Mouse (Mus musculus) megakaryocyte, embryonic 14.5 days (primary cell): Measurements from ENCODE around the gene Pacrg.

Experiments used
- FLI1 ChIP-seq: IDR thresholded peaks from 2 replicates; pipeline ENCODE4 v1.6.1; 2012; ENCODE audit warnings: low read length, inconsistent platforms, mixed read lengths
- GATA1 ChIP-seq: IDR thresholded peaks from 3 replicates; pipeline ENCODE4 v1.6.1; 2012; ENCODE audit warnings: mixed read lengths, low read length, inconsistent platforms, borderline replicate concordance

- TF ChIP-seq GATA1 (no peak), FLI1 (no peak)
These were observed 21.1 kb downstream of the Pacrg start for GRCm38 (mm10) chr17:10818971-10819370.
